Mouse (Mus musculus) MEL (cell line): Measurements from ENCODE around the gene Tmem115. TPM values are rescaled to one million over a fixed set of nuclear protein-coding genes. Genes with fewer than 3 reads are reported as not detected.
A peak's percentile ranks its signal among the peaks of the same experiment; 100 is the strongest.
"Not testable (repeated sequence)": the region's sequence is repeated elsewhere in the genome, so short reads cannot be mapped to it uniquely, and the experiment has no call there.

Experiments used
- DNase-seq: peaks from one replicate; pipeline ENCODE4 v3.0.0; 2011; ENCODE audit warnings: low read depth, low spot score
- H3K27ac ChIP-seq: 2 replicates; pipeline ENCODE4 v1.5.1; 2012; ENCODE audit warnings: low read depth, mild to moderate bottlenecking, control low read depth, low read length, moderate library complexity; ENCODE audit not compliant: control insufficient read depth
- H3K27me3 ChIP-seq, 2 experiments: fragments of 150-350 bp in 1 of 2; sonication (generic) in 1 of 2; 2 replicates each; pipeline ENCODE4 v1.6.1; 2012; ENCODE audit warnings: low read length in 2 of 2, mild to moderate bottlenecking in 2 of 2, improper control_type of control experiment in 1 of 2, moderate library complexity in 1 of 2; ENCODE audit not compliant: insufficient read depth in 2 of 2, control insufficient read depth in 1 of 2
- H3K36me3 ChIP-seq, 2 experiments: 2 replicates each; pipeline ENCODE4 v1.6.1; 2012 to 2014; ENCODE audit warnings: low read length in 2 of 2, improper control_type of control experiment in 1 of 2, inconsistent platforms in 1 of 2, mild to moderate bottlenecking in 1 of 2; ENCODE audit not compliant: insufficient read depth in 2 of 2, control insufficient read depth in 1 of 2
- H3K4me1 ChIP-seq, 2 experiments: fragments of 150-350 bp in 1 of 2; sonication (generic) in 1 of 2; 2 replicates each; pipeline ENCODE4 v1.6.1; 2012; ENCODE audit warnings: low read length in 2 of 2, improper control_type of control experiment in 1 of 2, mild to moderate bottlenecking in 1 of 2; ENCODE audit not compliant: insufficient read depth in 2 of 2, control insufficient read depth in 1 of 2
- H3K4me3 ChIP-seq, 2 experiments: fragments of 150-350 bp in 1 of 2; sonication (generic) in 1 of 2; 2 replicates each; pipeline ENCODE4 v1.5.1; 2012; ENCODE audit warnings: low read depth in 2 of 2, low read length in 2 of 2, mild to moderate bottlenecking in 2 of 2, moderate library complexity in 2 of 2, control low read depth in 1 of 2, improper control_type of control experiment in 1 of 2; ENCODE audit not compliant: control insufficient read depth in 1 of 2, insufficient read depth in 1 of 2
- H3K79me2 ChIP-seq: 2 replicates; pipeline ENCODE4 v1.6.1; 2012; ENCODE audit warnings: mild to moderate bottlenecking, low read length, moderate library complexity; ENCODE audit not compliant: control insufficient read depth, poor library complexity, insufficient read depth
- H3K9ac ChIP-seq: 2 replicates; pipeline ENCODE4 v1.6.1; 2012; ENCODE audit warnings: low read depth, mild to moderate bottlenecking, control low read depth, low read length, moderate library complexity; ENCODE audit not compliant: control insufficient read depth, poor library complexity, severe bottlenecking
- H3K9me3 ChIP-seq: fragments of 150-350 bp; sonication (generic); replicated peaks from 2 replicates; pipeline ENCODE4 v1.6.1; 2012; ENCODE audit warnings: mild to moderate bottlenecking, low read length, improper control_type of control experiment, moderate library complexity; ENCODE audit not compliant: insufficient read depth
- BHLHE40 ChIP-seq: IDR thresholded peaks from 2 replicates; pipeline ENCODE4 v1.6.1; 2012; ENCODE audit warnings: low read depth, mild to moderate bottlenecking, inconsistent platforms, low read length, improper control_type of control experiment, borderline replicate concordance
- CHD2 ChIP-seq: IDR thresholded peaks from 2 replicates; pipeline ENCODE4 v1.6.1; 2011; ENCODE audit warnings: low read length, improper control_type of control experiment
- CTCF ChIP-seq, 3 experiments: IDR thresholded peaks in 2 of 3; conservative IDR thresholded peaks in 1 of 3; 2 replicates each; pipeline ENCODE4 v1.5.1; 2011 to 2012; ENCODE audit warnings: low read length in 3 of 3, low read depth in 2 of 3, mild to moderate bottlenecking in 2 of 3, improper control_type of control experiment in 1 of 3, inconsistent platforms in 1 of 3, mixed read lengths in 1 of 3, moderate library complexity in 1 of 3; ENCODE audit not compliant: control insufficient read depth in 1 of 3, insufficient read depth in 1 of 3, poor library complexity in 1 of 3, severe bottlenecking in 1 of 3
- EP300 ChIP-seq, 2 experiments: IDR thresholded peaks; 2 replicates each; pipeline ENCODE4 v1.6.1; 2011; ENCODE audit warnings: improper control_type of control experiment in 2 of 2, low read length in 2 of 2, low read depth in 1 of 2, mild to moderate bottlenecking in 1 of 2
- GABPA ChIP-seq: IDR thresholded peaks from 2 replicates; pipeline ENCODE4 v1.6.1; 2012; ENCODE audit warnings: low read depth, mild to moderate bottlenecking, inconsistent platforms, low read length, improper control_type of control experiment, moderate library complexity
- GATA1 ChIP-seq: IDR thresholded peaks from 2 replicates; pipeline ENCODE4 v1.6.1; 2011; ENCODE audit warnings: low read depth, low read length, improper control_type of control experiment
- HCFC1 ChIP-seq: IDR thresholded peaks from 2 replicates; pipeline ENCODE4 v1.6.1; 2012; ENCODE audit warnings: low read depth, mild to moderate bottlenecking, inconsistent platforms, low read length, improper control_type of control experiment, moderate library complexity
- KAT2A ChIP-seq: conservative IDR thresholded peaks from 2 replicates; pipeline ENCODE4 v1.6.1; 2012; ENCODE audit warnings: low read depth, low read length, improper control_type of control experiment, inconsistent platforms
- MAZ ChIP-seq: IDR thresholded peaks from 2 replicates; pipeline ENCODE4 v1.6.1; 2012; ENCODE audit warnings: low read depth, mild to moderate bottlenecking, inconsistent platforms, low read length, improper control_type of control experiment
- MEF2A ChIP-seq: IDR thresholded peaks from 2 replicates; pipeline ENCODE4 v1.6.1; 2014; ENCODE audit warnings: low read depth, mild to moderate bottlenecking, inconsistent platforms, low read length, improper control_type of control experiment; ENCODE audit not compliant: poor library complexity, insufficient replicate concordance, severe bottlenecking; ENCODE audit errors: extremely low read depth
- MYB ChIP-seq: IDR thresholded peaks from 2 replicates; pipeline ENCODE4 v1.6.1; 2011; ENCODE audit warnings: mild to moderate bottlenecking, low read depth, low read length, improper control_type of control experiment
- MYC ChIP-seq: IDR thresholded peaks from 2 replicates; pipeline ENCODE4 v1.6.1; 2011; ENCODE audit warnings: low read depth, mild to moderate bottlenecking, low read length, improper control_type of control experiment, moderate library complexity
- NRF1 ChIP-seq: IDR thresholded peaks from 2 replicates; pipeline ENCODE4 v1.6.1; 2014; ENCODE audit warnings: low read depth, mild to moderate bottlenecking, inconsistent platforms, low read length, improper control_type of control experiment, moderate library complexity; ENCODE audit not compliant: poor library complexity, insufficient read depth, severe bottlenecking
- POLR2AphosphoS2 ChIP-seq: IDR thresholded peaks from 2 replicates; pipeline ENCODE4 v1.6.1; 2011; ENCODE audit warnings: low read length, improper control_type of control experiment
- SIN3A ChIP-seq: IDR thresholded peaks from 2 replicates; pipeline ENCODE4 v1.6.1; 2012; ENCODE audit warnings: low read length, improper control_type of control experiment, inconsistent platforms
- SMC3 ChIP-seq: IDR thresholded peaks from 2 replicates; pipeline ENCODE4 v1.6.1; 2011; ENCODE audit warnings: low read depth, low read length, improper control_type of control experiment
- TBP ChIP-seq: IDR thresholded peaks from 2 replicates; pipeline ENCODE4 v1.8.0; 2011; ENCODE audit warnings: low read depth, low read length, improper control_type of control experiment
- USF1 ChIP-seq: IDR thresholded peaks from 2 replicates; pipeline ENCODE4 v1.6.1; 2014; ENCODE audit warnings: low read depth, mild to moderate bottlenecking, inconsistent platforms, low read length, improper control_type of control experiment, moderate library complexity
- USF2 ChIP-seq, 2 experiments: IDR thresholded peaks; 2 replicates each; pipeline ENCODE4 v1.6.1; 2011 to 2012; ENCODE audit warnings: improper control_type of control experiment in 2 of 2, low read length in 2 of 2, borderline replicate concordance in 1 of 2, inconsistent platforms in 1 of 2, low read depth in 1 of 2, mild to moderate bottlenecking in 1 of 2; ENCODE audit not compliant: insufficient read depth in 1 of 2
- ZC3H11A ChIP-seq: IDR thresholded peaks from 2 replicates; pipeline ENCODE4 v1.6.1; 2012; ENCODE audit warnings: low read depth, mild to moderate bottlenecking, inconsistent platforms, low read length, improper control_type of control experiment
- ZKSCAN1 ChIP-seq: IDR thresholded peaks from 2 replicates; pipeline ENCODE4 v1.6.1; 2012; ENCODE audit warnings: low read depth, mild to moderate bottlenecking, inconsistent platforms, low read length, improper control_type of control experiment, moderate library complexity
- ZNF384 ChIP-seq: IDR thresholded peaks from 2 replicates; pipeline ENCODE4 v1.6.1; 2012; ENCODE audit warnings: low read depth, mild to moderate bottlenecking, inconsistent platforms, low read length, improper control_type of control experiment
- polyA plus RNA-seq, 2 experiments: library from polyadenylated mRNA; stranded (reverse) in 1 of 2; unstranded in 1 of 2; fragments of >175 nt in 1 of 2; fragments of >200 nt in 1 of 2; gene quantifications; 2 replicates each; pipeline versions ENCODE4 v1.2.1 to v1.2.4; 2012; ENCODE audit warnings: low replicate concordance in 2 of 2, low read depth in 1 of 2; ENCODE audit not compliant: insufficient read length in 2 of 2, insufficient read depth in 1 of 2, missing spikeins in 1 of 2
- total RNA-seq: library from RNA; depleted of rRNA; stranded (reverse); fragments of 300-350 nt; gene quantifications from 2 replicates; pipeline ENCODE4 v1.2.3, GENCODE M21; 2012

Gene Tmem115
- total and polyA plus RNA-seq, 3 experiments, result 34.6 to 39.3 TPM; not detected in 1

- not testable (repeated sequence) for H3K9ac ChIP-seq, H3K27ac ChIP-seq, H3K27me3 ChIP-seq, H3K4me3 ChIP-seq
- DNase-seq, result peak; percentile 51
- H3K36me3 ChIP-seq, result peaks cover 0 to 27% of the 10 kb centered on the region in 2 experiments; a peak in 2 of 4 replicates
- H3K79me2 ChIP-seq, result peaks cover 14% of the 10 kb centered on the region
- TF ChIP-seq MYC, result 0 out of 2 replicates have a peak, but pooled peaks have one; percentile 48
- peak in 2 of 3 experiments; percentile 30 to 49; a peak in 5 of 6 replicates for TF ChIP-seq CTCF (IDR thresholded peaks at IDR 0.05 in 2 of 3, conservative IDR thresholded peaks at IDR 0.05 in 1 of 3; ENCODE audit: control insufficient read depth in 1 of 3, insufficient read depth in 1 of 3, low read depth in 2 of 3, low read length in 3 of 3, poor library complexity in 1 of 3, severe bottlenecking in 1 of 3)
- TF ChIP-seq ZNF384, result peak; percentile 39; the same call in 1 of the 2 replicates
- TF ChIP-seq, all 39 proteins: peak for 3; not testable (repeated sequence) for 36
- H3K9me3 ChIP-seq, result not testable (repeated sequence)
- peaks cover 9 to 44% of the 10 kb centered on the region in 2 experiments for H3K4me1 ChIP-seq
Measured at GRCm38 (mm10) chr9:107573774-107574173, 40.0 kb downstream of the Tmem115 start.

- Histone ChIP-seq H3K36me3 (peaks cover 0 to 20% of the 10 kb centered on the region in 2 experiments; a peak in 2 of 4 replicates), H3K9ac (no peak overlapping the region)
Measured at GRCm38 (mm10) chr9:107575579-107576356, 42.0 kb downstream of the Tmem115 start.

DNA sequence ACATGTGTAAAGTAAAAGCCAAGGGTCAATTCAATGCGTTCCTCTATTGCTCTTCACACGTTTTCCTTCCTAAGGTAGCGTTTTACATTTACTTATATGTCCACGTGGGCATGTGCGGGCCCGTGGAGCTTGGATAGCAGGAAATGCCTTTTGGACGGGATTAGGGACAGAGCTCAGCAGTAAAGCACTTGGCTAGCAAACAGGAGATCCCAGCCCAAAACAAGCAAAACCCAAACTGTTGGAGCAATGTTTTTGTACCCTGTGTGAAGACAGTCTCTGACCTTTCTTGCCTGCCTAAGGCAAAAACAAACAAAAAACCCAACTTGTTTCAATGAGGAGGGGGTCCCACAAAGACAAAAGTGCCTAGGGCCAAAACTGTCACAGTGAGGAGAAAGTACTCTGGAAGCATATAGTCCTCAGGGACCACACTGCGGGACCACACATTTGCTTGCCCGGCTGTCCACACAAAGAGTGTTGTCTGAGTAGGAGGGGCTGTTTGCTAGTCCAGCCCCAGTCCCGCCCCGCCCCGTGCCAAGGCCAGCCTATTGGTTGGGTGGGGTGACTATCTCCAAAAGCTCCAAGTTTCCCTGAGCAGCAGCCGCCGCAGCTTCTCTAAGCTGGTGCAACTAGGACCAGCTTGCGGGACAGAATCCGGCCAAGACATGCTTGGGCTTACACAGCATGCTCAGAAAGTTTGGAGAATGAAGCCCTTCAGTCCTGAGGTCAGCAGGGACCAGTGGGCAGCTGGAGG is 42.8 kb downstream of the Tmem115 start, which contains the start of gene Hyal1:
TSS of gene Hyal1 (plus strand) at position 571 of the 751 bp plus-strand sequence.
- Histone ChIP-seq H3K4me3 (peak within 1 kb of the TSS; percentile 56 to 78), H3K79me2 (peaks cover 10% of the 10 kb centered on the region), H3K4me1 (peaks cover 7 to 34% of the 10 kb centered on the region in 2 experiments), H3K27me3 (no peaks in the 10 kb centered on the region), H3K9ac (peak within 1 kb of the TSS; percentile 65), H3K27ac (0 out of 2 replicates have a peak within 1 kb of the TSS, but pooled peaks have one; percentile 10), H3K36me3 (peaks cover 0 to 15% of the 10 kb centered on the region in 2 experiments; a peak in 2 of 4 replicates), H3K9me3 (no peaks in the 10 kb centered on the region)
- DNase-seq, result peak; percentile 91
- TF ChIP-seq CHD2 (no peak), ZKSCAN1 (no peak), GABPA (no peak), USF1 (no peak), TBP (peak; percentile 31; the same call in 1 of the 2 replicates), MYB (no peak), SIN3A (no peak; the same call in 1 of the 2 replicates), HCFC1 (no peak), NRF1 (0 out of 2 replicates have a peak, but pooled peaks have one; percentile 3), GATA1 (no peak), SMC3 (no peak), KAT2A (no peak), USF2 (IDR thresholded peaks at IDR 0.05; ENCODE audit: borderline replicate concordance in 1 of 2, insufficient read depth in 1 of 2, low read depth in 1 of 2, low read length in 2 of 2) (no peak)

More at GRCm38 (mm10) chr9:107575579-107576356, 42.0 kb downstream of the Tmem115 start:
- DNase-seq, result no peak
- no peak for TF ChIP-seq CTCF (IDR thresholded peaks at IDR 0.05 in 2 of 3, conservative IDR thresholded peaks at IDR 0.05 in 1 of 3; ENCODE audit: control insufficient read depth in 1 of 3, insufficient read depth in 1 of 3, low read depth in 2 of 3, low read length in 3 of 3, poor library complexity in 1 of 3, severe bottlenecking in 1 of 3)
- TF ChIP-seq SMC3, result no peak
- TF ChIP-seq ZC3H11A, result no peak
- TF ChIP-seq GABPA, result no peak
- TF ChIP-seq NRF1, result no peak
- no peak for TF ChIP-seq MEF2A
- no peak for TF ChIP-seq MAZ
- TF ChIP-seq EP300 (IDR thresholded peaks at IDR 0.05; ENCODE audit: low read depth in 1 of 2, low read length in 2 of 2), result no peak
- TF ChIP-seq BHLHE40, result no peak
- no peak for TF ChIP-seq KAT2A
- TF ChIP-seq GATA1, result no peak
- TF ChIP-seq MYB, result no peak
- TF ChIP-seq POLR2AphosphoS2, result no peak
- TF ChIP-seq CHD2, result no peak
- no peak for TF ChIP-seq USF2 (IDR thresholded peaks at IDR 0.05; ENCODE audit: borderline replicate concordance in 1 of 2, insufficient read depth in 1 of 2, low read depth in 1 of 2, low read length in 2 of 2)
- Histone ChIP-seq H3K9me3 (no peaks in the 10 kb centered on the region), H3K27me3 (no peaks in the 10 kb centered on the region), H3K79me2 (peaks cover 2% of the 10 kb centered on the region; the same call in 1 of the 2 replicates), H3K27ac (no peak overlapping the region), H3K4me1 (peaks cover 10 to 41% of the 10 kb centered on the region in 2 experiments), H3K4me3 (no peak overlapping the region)
